Mouse (Mus musculus) embryonic facial prominence, embryonic 12.5 days (tissue): Measurements from ENCODE around the gene Slc22a5. TPM values are rescaled to one million over a fixed set of nuclear protein-coding genes. Genes with fewer than 3 reads are reported as not detected.

Source experiments
- ATAC-seq: fragments of 200-750 bp; cut with Nextera tagmentation; 2 replicates; pipeline ENCODE4 v1.8.0; 2017; ENCODE audit not compliant: insufficient number of reproducible peaks, insufficient read depth, low FRiP score, low TSS enrichment
- H3K27ac ChIP-seq: fragments of 300-500 bp; sonication (generic); 2 replicates; pipeline ENCODE4 v1.5.1; 2016; ENCODE audit warnings: mild to moderate bottlenecking
- H3K27me3 ChIP-seq: fragments of 300-500 bp; sonication (generic); 2 replicates; pipeline ENCODE4 v1.6.1; 2016; ENCODE audit warnings: mild to moderate bottlenecking, moderate library complexity
- H3K36me3 ChIP-seq: fragments of 300-500 bp; sonication (generic); 2 replicates; pipeline ENCODE4 v1.6.1; 2016; ENCODE audit warnings: mild to moderate bottlenecking
- H3K4me1 ChIP-seq: fragments of 300-500 bp; sonication (generic); 2 replicates; pipeline ENCODE4 v1.6.1; 2016
- H3K4me2 ChIP-seq: fragments of 300-500 bp; sonication (generic); replicated peaks from 2 replicates; pipeline ENCODE4 v1.6.1; 2016; ENCODE audit warnings: mild to moderate bottlenecking, moderate library complexity
- H3K4me3 ChIP-seq: fragments of 300-500 bp; sonication (generic); 2 replicates; pipeline ENCODE4 v1.5.1; 2016; ENCODE audit warnings: mild to moderate bottlenecking
- H3K9ac ChIP-seq: fragments of 300-500 bp; sonication (generic); 2 replicates; pipeline ENCODE4 v1.6.1; 2016; ENCODE audit warnings: mild to moderate bottlenecking, moderate library complexity
- H3K9me3 ChIP-seq: fragments of 300-500 bp; sonication (generic); 2 replicates; pipeline ENCODE4 v1.6.1; 2016; ENCODE audit warnings: mild to moderate bottlenecking, moderate library complexity
- WGBS: fragments of 180-500 bp; shearing (Covaris S2); methylation state at CpG from one replicate; pipeline ENCODE4 v1.1.7; 2016; 5-methylcytosine and 5-hydroxymethylcytosine counted together
- polyA plus RNA-seq: library from polyadenylated mRNA; unstranded; fragments of >200 nt; fragmentation: Nextera tagmentation; extraction: Ambion mirVana; gene quantifications from 2 replicates; pipeline ENCODE4 v1.2.1, GENCODE M21; 2016

Gene Slc22a5
- polyA plus RNA-seq, 1 experiment from 2014 or later, result 9.0 TPM

GRCm38 (mm10) chr11:53853665-53854064 lies 37.8 kb downstream of the Slc22a5 start:
- ATAC-seq, result no peak
- H3K4me3 ChIP-seq, result no peak overlapping the region
- no peaks in the 10 kb centered on the region for H3K36me3 ChIP-seq

DNA sequence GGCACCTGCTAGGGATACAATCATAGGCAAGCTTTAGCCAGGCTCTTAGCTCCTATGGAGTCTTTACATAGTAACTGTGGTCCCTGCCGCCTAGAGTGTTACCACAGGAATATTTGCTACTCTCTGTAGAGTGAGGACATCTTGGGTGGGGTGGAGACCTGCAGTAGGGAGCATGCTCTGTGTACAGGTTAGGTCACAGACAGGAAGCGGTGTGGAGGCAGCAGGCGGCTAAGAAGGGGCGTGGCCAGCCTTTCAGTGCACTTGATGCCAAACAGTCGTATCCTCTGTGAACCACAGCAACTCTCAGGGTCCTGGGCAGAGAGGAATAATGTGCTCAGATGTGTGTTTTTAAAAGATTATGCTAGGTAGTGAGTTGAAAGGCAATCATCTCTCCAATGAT lies 39.7 kb downstream of the Slc22a5 start:
- Histone ChIP-seq H3K27ac (no peak overlapping the region), H3K4me1 (peaks cover 14% of the 10 kb centered on the region; the same call in 1 of the 2 replicates), H3K4me2 (no peak overlapping the region), H3K4me3 (no peak overlapping the region), H3K36me3 (no peaks in the 10 kb centered on the region), H3K27me3 (no peaks in the 10 kb centered on the region), H3K9me3 (no peaks in the 10 kb centered on the region), H3K9ac (no peak overlapping the region)
- WGBS, result 43% methylated on average over 5 of the region's 5 CpGs
- ATAC-seq, result no peak

More at GRCm38 (mm10) chr11:53853665-53854064, 37.8 kb downstream of the Slc22a5 start:
- no peaks in the 10 kb centered on the region for H3K27me3 ChIP-seq
- H3K9me3 ChIP-seq, result no peaks in the 10 kb centered on the region
- H3K27ac ChIP-seq, result no peak overlapping the region
- no peak overlapping the region for H3K4me2 ChIP-seq
- peaks cover 14% of the 10 kb centered on the region; the same call in 1 of the 2 replicates for H3K4me1 ChIP-seq
- H3K9ac ChIP-seq, result no peak overlapping the region
- WGBS, result 28% methylated on average over 5 of the region's 5 CpGs

DNA sequence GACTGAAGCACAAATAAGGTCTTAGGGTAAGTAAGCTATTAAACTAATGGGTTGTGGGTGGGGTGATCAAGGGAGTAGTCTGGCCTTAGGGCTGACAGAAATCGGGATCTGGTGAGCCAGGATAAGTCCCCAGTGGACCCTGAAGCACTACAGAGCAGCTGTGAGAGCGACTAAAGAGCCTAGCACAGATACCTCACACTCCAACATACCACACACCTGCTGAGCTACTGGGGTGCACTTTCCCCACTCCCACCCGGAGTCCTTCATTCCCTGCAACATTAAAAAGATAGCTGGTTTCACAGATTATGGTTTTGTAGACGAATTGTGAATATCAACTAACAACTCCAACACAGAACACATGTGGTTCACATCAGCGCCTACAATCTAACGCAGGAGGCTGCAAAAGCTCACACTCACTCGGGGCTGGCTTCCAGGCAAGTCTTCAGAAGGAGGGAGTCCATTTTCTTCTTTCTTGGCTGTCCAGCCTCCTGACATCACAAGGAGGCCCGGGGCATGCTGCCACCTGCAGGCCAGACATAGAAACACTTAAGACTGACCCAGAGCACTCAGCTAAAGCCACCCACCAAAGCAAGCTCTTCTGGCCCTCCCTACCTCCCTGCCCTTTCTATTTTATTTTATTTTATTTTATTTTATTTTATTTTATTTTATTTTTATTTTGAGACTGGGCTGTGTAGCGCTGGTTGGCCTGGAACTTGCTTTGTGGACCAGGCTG lies 41.7 kb downstream of the Slc22a5 start:
- 21% methylated on average over 9 of the region's 9 CpGs for WGBS
- Histone ChIP-seq H3K27me3 (no peaks in the 10 kb centered on the region), H3K9me3 (no peaks in the 10 kb centered on the region), H3K4me3 (no peak overlapping the region), H3K4me2 (peak overlapping the region; percentile 22; the same call in 1 of the 2 replicates), H3K4me1 (peaks cover 14% of the 10 kb centered on the region; the same call in 1 of the 2 replicates), H3K27ac (no peak overlapping the region), H3K9ac (no peak overlapping the region), H3K36me3 (no peaks in the 10 kb centered on the region)
- ATAC-seq, result peak; percentile 63; the same call in 1 of the 2 replicates

- H3K4me2 ChIP-seq, result no peak overlapping the region
- H3K9ac ChIP-seq, result no peak overlapping the region
- ATAC-seq, result no peak
- H3K4me1 ChIP-seq, result peaks cover 14% of the 10 kb centered on the region; the same call in 1 of the 2 replicates
- no peak overlapping the region for H3K27ac ChIP-seq
- no peak overlapping the region for H3K4me3 ChIP-seq
- no peaks in the 10 kb centered on the region for H3K36me3 ChIP-seq
- 75% methylated on average over 6 of the region's 6 CpGs for WGBS
- no peaks in the 10 kb centered on the region for H3K9me3 ChIP-seq
- H3K27me3 ChIP-seq, result no peaks in the 10 kb centered on the region
Measured at GRCm38 (mm10) chr11:53845680-53846079, 45.8 kb downstream of the Slc22a5 start.

- H3K36me3 ChIP-seq, result no peaks in the 10 kb centered on the region
- 33% methylated on average over 10 of the region's 10 CpGs for WGBS
- no peak overlapping the region for H3K9ac ChIP-seq
Measured at GRCm38 (mm10) chr11:53843106-53843505, 48.4 kb downstream of the Slc22a5 start.

GRCm38 (mm10) chr11:53842161-53842581 lies 49.3 kb downstream of the Slc22a5 start:
- no peak overlapping the region for H3K4me3 ChIP-seq
- H3K36me3 ChIP-seq, result no peaks in the 10 kb centered on the region
- no peaks in the 10 kb centered on the region for H3K9me3 ChIP-seq
- WGBS, result 67% methylated on average over 4 of the region's 4 CpGs
- ATAC-seq, result no peak
- H3K9ac ChIP-seq, result no peak overlapping the region
- H3K4me2 ChIP-seq, result no peak overlapping the region
- peaks cover 15% of the 10 kb centered on the region for H3K4me1 ChIP-seq
- no peaks in the 10 kb centered on the region for H3K27me3 ChIP-seq
- no peak overlapping the region for H3K27ac ChIP-seq

More at GRCm38 (mm10) chr11:53843106-53843505, 48.4 kb downstream of the Slc22a5 start:
- no peak overlapping the region for H3K4me2 ChIP-seq
- H3K27ac ChIP-seq, result no peak overlapping the region
- H3K4me3 ChIP-seq, result no peak overlapping the region
- H3K9me3 ChIP-seq, result no peaks in the 10 kb centered on the region
- peaks cover 15% of the 10 kb centered on the region for H3K4me1 ChIP-seq
- no peaks in the 10 kb centered on the region for H3K27me3 ChIP-seq
- no peak for ATAC-seq

DNA sequence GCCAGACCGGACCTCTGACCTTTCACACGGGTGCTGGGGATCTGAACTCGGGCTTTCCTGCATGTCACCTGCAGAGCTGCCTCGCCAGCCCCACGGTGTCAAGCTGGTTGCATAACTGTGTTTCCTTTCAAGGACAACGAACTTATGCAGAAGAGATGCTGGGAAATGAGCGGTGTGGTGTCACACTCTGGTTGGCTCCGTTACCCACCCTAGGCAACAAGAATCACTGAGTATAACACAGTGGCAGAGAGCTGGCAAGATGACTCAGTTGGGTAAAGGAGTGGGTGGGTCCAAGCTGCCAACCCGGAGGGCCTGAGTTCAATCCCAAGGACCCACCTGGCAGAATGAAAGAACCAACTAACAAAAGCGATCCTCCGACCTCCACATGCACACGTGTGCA lies 49.9 kb downstream of the Slc22a5 start:
- Histone ChIP-seq H3K27ac (no peak overlapping the region), H3K36me3 (no peaks in the 10 kb centered on the region), H3K9me3 (no peaks in the 10 kb centered on the region), H3K4me1 (peaks cover 15% of the 10 kb centered on the region), H3K4me3 (no peak overlapping the region), H3K4me2 (no peak overlapping the region), H3K9ac (no peak overlapping the region), H3K27me3 (no peaks in the 10 kb centered on the region)
- WGBS, result 82% methylated on average over 12 of the region's 12 CpGs
- ATAC-seq, result no peak

GRCm38 (mm10) chr11:53839663-53840642 lies 51.5 kb downstream of the Slc22a5 start:
- no peak overlapping the region for H3K4me3 ChIP-seq
- no peaks in the 10 kb centered on the region for H3K9me3 ChIP-seq
- WGBS, result 47% methylated on average over 8 of the region's 8 CpGs
- no peak overlapping the region for H3K4me2 ChIP-seq
- ATAC-seq, result no peak
- no peak overlapping the region for H3K9ac ChIP-seq
- peaks cover 15% of the 10 kb centered on the region for H3K4me1 ChIP-seq
- no peaks in the 10 kb centered on the region for H3K27me3 ChIP-seq
- H3K27ac ChIP-seq, result no peak overlapping the region
- no peaks in the 10 kb centered on the region for H3K36me3 ChIP-seq

GRCm38 (mm10) chr11:53839147-53839546 lies 52.3 kb downstream of the Slc22a5 start:
- Histone ChIP-seq H3K9me3 (no peaks in the 10 kb centered on the region), H3K27ac (no peak overlapping the region), H3K9ac (no peak overlapping the region), H3K27me3 (no peaks in the 10 kb centered on the region), H3K4me3 (no peak overlapping the region), H3K4me2 (no peak overlapping the region), H3K4me1 (peaks cover 15% of the 10 kb centered on the region), H3K36me3 (no peaks in the 10 kb centered on the region)
- ATAC-seq, result no peak
- 76% methylated on average over 6 of the region's 6 CpGs for WGBS

GRCm38 (mm10) chr11:53837731-53838130 lies 53.7 kb downstream of the Slc22a5 start:
- 90% methylated on average over 5 of the region's 5 CpGs for WGBS

GRCm38 (mm10) chr11:53835379-53836010 lies 56.0 kb downstream of the Slc22a5 start:
- H3K4me2 ChIP-seq, result no peak overlapping the region
- H3K9ac ChIP-seq, result no peak overlapping the region
- no peak for ATAC-seq
- H3K36me3 ChIP-seq, result no peaks in the 10 kb centered on the region
- H3K9me3 ChIP-seq, result no peaks in the 10 kb centered on the region
- H3K4me3 ChIP-seq, result no peak overlapping the region
- H3K27me3 ChIP-seq, result no peaks in the 10 kb centered on the region
- WGBS, result 90% methylated on average over 4 of the region's 4 CpGs
- no peak overlapping the region for H3K27ac ChIP-seq
- peaks cover 5% of the 10 kb centered on the region for H3K4me1 ChIP-seq

More at GRCm38 (mm10) chr11:53837731-53838130, 53.7 kb downstream of the Slc22a5 start:
- no peak overlapping the region for H3K4me3 ChIP-seq
- no peak overlapping the region for H3K9ac ChIP-seq
- no peak overlapping the region for H3K4me2 ChIP-seq
- no peak for ATAC-seq
- H3K4me1 ChIP-seq, result peaks cover 9% of the 10 kb centered on the region
- H3K9me3 ChIP-seq, result no peaks in the 10 kb centered on the region
- no peaks in the 10 kb centered on the region for H3K36me3 ChIP-seq
- no peak overlapping the region for H3K27ac ChIP-seq
- H3K27me3 ChIP-seq, result no peaks in the 10 kb centered on the region
